20 mouse cellular contexts compared by ENCODE assay signal in the genomic region with DNA sequence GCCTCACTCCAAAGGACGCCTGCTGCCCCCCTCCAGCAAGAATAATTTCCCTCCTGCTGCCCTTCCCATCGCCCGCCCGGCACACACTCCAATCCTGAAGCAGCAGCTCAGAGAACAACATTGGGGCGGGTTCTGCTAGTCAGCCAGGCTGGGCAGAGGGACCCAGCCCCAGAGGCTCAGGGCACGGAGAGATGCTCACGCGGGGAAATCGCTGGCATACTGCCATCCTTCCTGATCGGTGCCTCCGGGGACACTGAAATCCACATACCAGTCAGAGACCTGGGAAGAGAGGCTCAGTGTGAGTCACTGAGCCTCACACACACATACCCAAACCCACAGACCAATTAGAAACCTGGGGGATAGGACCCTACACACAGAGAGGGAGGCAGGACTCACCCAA. TPM values are rescaled to one million over a fixed set of nuclear protein-coding genes. Genes with fewer than 3 reads are reported as not detected.
"Had no signal": no experiment of that assay in that cellular context is flagged by ENCODE, and none has a peak within 500 bp of the region (broad histone marks: within the 10 kb centered on the region; RNA-seq: fewer than 3 reads in every experiment).

No protein-coding gene starts in this region.

- H3K4me3 ChIP-seq: kidney, embryonic 15.5 days; limb, embryonic 12.5 days; limb, embryonic 15.5 days; megakaryocyte, embryonic 14.5 days; midbrain, embryonic 10.5 days; midbrain, embryonic 13.5 days; myocyte; neural tube, embryonic 13.5 days had no signal

- H3K4me2 ChIP-seq: kidney, embryonic 15.5 days; limb, embryonic 12.5 days; limb, embryonic 15.5 days; liver, embryonic 11.5 days; lung, embryonic 14.5 days; midbrain, embryonic 13.5 days; neural tube, embryonic 13.5 days had no signal

- ATAC-seq: liver, postnatal 0 days; lung, postnatal 0 days; midbrain, embryonic 13.5 days had no signal

- H3K27ac ChIP-seq: kidney, embryonic 15.5 days; limb, embryonic 12.5 days; limb, embryonic 15.5 days; liver, embryonic 14.5 days; macrophage; midbrain, embryonic 10.5 days; midbrain, embryonic 13.5 days; neural tube, embryonic 13.5 days; stomach, postnatal 0 days had no signal

- H3K27me3 ChIP-seq: kidney, embryonic 15.5 days; limb, embryonic 12.5 days; limb, embryonic 15.5 days; midbrain, embryonic 13.5 days; neural tube, embryonic 13.5 days had no signal

- H3K9ac ChIP-seq: kidney, embryonic 15.5 days; limb, embryonic 12.5 days; limb, embryonic 15.5 days; liver, embryonic 14.5 days; liver, postnatal 0 days; lung, embryonic 14.5 days; midbrain, embryonic 13.5 days; neural tube, embryonic 13.5 days had no signal

- H3K4me1 ChIP-seq: kidney, embryonic 15.5 days; limb, embryonic 12.5 days; megakaryocyte, embryonic 14.5 days; midbrain, embryonic 13.5 days; neural tube, embryonic 13.5 days had no signal

- DNase-seq: kidney, postnatal 10 days; left cerebral cortex, postnatal 4 days; liver, postnatal 0 days; lung, embryonic 14.5 days; retina, postnatal 1 day; thymus, postnatal 25 days had no signal

- H3K9me3 ChIP-seq: kidney, embryonic 15.5 days; limb, embryonic 15.5 days; midbrain, embryonic 13.5 days had no signal

RNA-seq across cellular contexts. Expression of gene Bhlha15, which starts 10.5 kb away (rescaled TPM):
- polyA plus RNA-seq: macrophage; midbrain, embryonic 16.5 days had no signal
